Mouse (Mus musculus) neural tube, embryonic 10.5 days (tissue): ENCODE data around the gene Itgb5.

Experiments
- DNase-seq: peaks from one replicate; pipeline ENCODE4 v3.0.0-alpha.2; 2017; ENCODE audit warnings: low spot score; ENCODE audit errors: extremely low spot score

Itgb5 gene

GRCm38 (mm10) chr16:33832057-33832456 lies 2.6 kb downstream of the Itgb5 start:
- no peak for DNase-seq

- DNase-seq, result peak; percentile 62
Measured at GRCm38 (mm10) chr16:33832728-33833428, 3.4 kb downstream of the Itgb5 start.

GRCm38 (mm10) chr16:33833429-33833753 lies 3.9 kb downstream of the Itgb5 start:
- no peak for DNase-seq

- peak; percentile 67 for DNase-seq
Measured at GRCm38 (mm10) chr16:33833781-33834482, 4.5 kb downstream of the Itgb5 start.

- DNase-seq, result no peak
Measured at GRCm38 (mm10) chr16:33836676-33837075, 7.2 kb downstream of the Itgb5 start.

- DNase-seq, result no peak
Measured at GRCm38 (mm10) chr16:33837191-33837590, 7.7 kb downstream of the Itgb5 start.

- no peak for DNase-seq
Measured at GRCm38 (mm10) chr16:33840616-33841015, 11.2 kb downstream of the Itgb5 start.

GRCm38 (mm10) chr16:33842081-33842880 lies 12.8 kb downstream of the Itgb5 start:
- DNase-seq, result no peak

GRCm38 (mm10) chr16:33844150-33844611 lies 14.7 kb downstream of the Itgb5 start:
- DNase-seq, result no peak

GRCm38 (mm10) chr16:33844866-33845265 lies 15.4 kb downstream of the Itgb5 start:
- no peak for DNase-seq

- no peak for DNase-seq
Measured at GRCm38 (mm10) chr16:33853271-33853670, 23.8 kb downstream of the Itgb5 start.

GRCm38 (mm10) chr16:33858766-33859165 lies 29.3 kb downstream of the Itgb5 start:
- DNase-seq, result no peak

- DNase-seq, result no peak
Measured at GRCm38 (mm10) chr16:33859380-33859779, 29.9 kb downstream of the Itgb5 start.

GRCm38 (mm10) chr16:33859988-33860700 lies 30.7 kb downstream of the Itgb5 start:
- DNase-seq, result no peak

- DNase-seq, result no peak
Measured at GRCm38 (mm10) chr16:33862406-33862805, 32.9 kb downstream of the Itgb5 start.

- DNase-seq, result no peak
Measured at GRCm38 (mm10) chr16:33863208-33863751, 33.8 kb downstream of the Itgb5 start.

GRCm38 (mm10) chr16:33870224-33870785 lies 40.8 kb downstream of the Itgb5 start:
- no peak for DNase-seq

- no peak for DNase-seq
Measured at GRCm38 (mm10) chr16:33870988-33871758, 41.7 kb downstream of the Itgb5 start.

- DNase-seq, result no peak
Measured at GRCm38 (mm10) chr16:33871865-33872443, 42.5 kb downstream of the Itgb5 start.

- DNase-seq, result no peak
Measured at GRCm38 (mm10) chr16:33873282-33873681, 43.8 kb downstream of the Itgb5 start.
